Comparison of ENCODE assay signal across 7 mouse cellular contexts in the genomic region with DNA sequence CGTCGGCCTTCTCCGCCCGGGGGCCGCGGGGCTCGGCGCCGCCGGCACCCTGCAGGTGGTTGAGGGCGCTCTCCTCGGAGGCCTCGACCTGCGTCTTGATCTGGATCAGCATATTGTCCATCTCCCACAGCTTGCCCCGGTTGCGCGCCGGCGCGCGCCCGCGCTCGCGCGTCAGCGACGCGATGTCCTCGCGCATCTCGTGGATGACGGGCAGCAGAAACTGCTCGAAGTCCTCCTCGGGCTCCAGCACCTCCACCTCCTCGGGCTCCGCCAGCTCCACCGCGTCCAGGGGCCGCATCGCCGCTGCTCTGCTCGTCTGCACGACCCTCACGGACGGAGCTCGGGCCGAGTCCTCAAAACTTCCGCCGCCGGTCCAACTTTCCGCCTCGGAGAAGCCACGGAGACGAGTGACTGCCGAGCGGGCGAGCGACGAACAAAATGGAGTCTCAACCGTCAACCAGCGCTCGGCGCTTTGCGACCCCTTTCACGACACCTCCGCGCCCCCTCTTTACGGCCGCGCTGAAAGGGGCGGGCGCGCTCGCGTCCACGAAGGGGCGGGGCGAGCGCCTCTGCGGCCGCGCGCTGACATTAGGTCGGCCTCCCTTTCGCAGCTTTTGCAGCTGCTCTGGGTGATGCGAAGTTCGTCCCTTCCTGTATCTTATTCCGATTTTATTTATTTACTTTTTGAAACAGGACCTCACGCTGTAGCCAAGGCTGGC. TPM values are rescaled to one million over a fixed set of nuclear protein-coding genes. Genes with fewer than 3 reads are reported as not detected.
DNase-seq lines count a peak whose midpoint lies in the region; ATAC-seq lines count a peak whose summit lies in the region.
"Not testable (repeated sequence)": the region's sequence is repeated elsewhere in the genome, so short reads cannot be mapped to it uniquely, and the experiment has no call there.

TSS of gene Mrfap1 (minus strand) at position 477 of the 719 bp plus-strand sequence.

- H3K4me2 ChIP-seq in embryonic facial prominence, embryonic 12.5 days (replicated peaks), result peak within 1 kb of the TSS; percentile 56
- peak within 1 kb of the TSS; percentile 41 for H3K4me2 ChIP-seq in limb, embryonic 11.5 days (ENCODE audit: low read depth, severe bottlenecking)
- H3K4me2 ChIP-seq in midbrain, embryonic 14.5 days (ENCODE audit: low read length), result peak within 1 kb of the TSS; percentile 72

- DNase-seq in adrenal gland, postnatal 25 days, result peak; percentile 92
- DNase-seq in heart, adult 11 months, result peak; percentile 99
- DNase-seq in kidney, adult 18-20 months, result peak; percentile 95
- DNase-seq in limb, embryonic 11.5 days (ENCODE audit: low spot score), result peak; percentile 95
- DNase-seq in midbrain, embryonic 14.5 days, result peak; percentile 98
- peak; percentile 91 to 94 for DNase-seq in spleen, adult 18-20 months

- not testable (repeated sequence) for H3K9me3 ChIP-seq in embryonic facial prominence, embryonic 12.5 days; limb, embryonic 11.5 days (ENCODE audit: control insufficient read depth, low read length); midbrain, embryonic 14.5 days (ENCODE audit: control insufficient read depth, low read length)

- H3K9ac ChIP-seq in embryonic facial prominence, embryonic 12.5 days, result peak within 1 kb of the TSS; percentile 84
- peak within 1 kb of the TSS; percentile 66 for H3K9ac ChIP-seq in limb, embryonic 11.5 days (ENCODE audit: low read length)
- peak within 1 kb of the TSS; percentile 73 for H3K9ac ChIP-seq in midbrain, embryonic 14.5 days (replicated peaks; ENCODE audit: low read length)

- H3K36me3 ChIP-seq in embryonic facial prominence, embryonic 12.5 days, result peaks cover 26% of the 10 kb centered on the region; the same call in 1 of the 2 replicates
- not testable (repeated sequence) for H3K36me3 ChIP-seq in limb, embryonic 11.5 days (ENCODE audit: control insufficient read depth, insufficient read depth, low read length)
- H3K36me3 ChIP-seq in midbrain, embryonic 14.5 days (ENCODE audit: control insufficient read depth, insufficient read depth, low read length), result peaks cover 13% of the 10 kb centered on the region

- ATAC-seq in embryonic facial prominence, embryonic 12.5 days (ENCODE audit: insufficient number of reproducible peaks, insufficient read depth, low FRiP score, low TSS enrichment), result peak; percentile 74
- ATAC-seq in limb, embryonic 11.5 days (ENCODE audit: insufficient number of reproducible peaks, low FRiP score, low TSS enrichment, low read depth), result peak; percentile 82
- peak; percentile 82 for ATAC-seq in midbrain, embryonic 14.5 days (ENCODE audit: low FRiP score, low TSS enrichment)

- peak within 1 kb of the TSS; percentile 76 for H3K4me3 ChIP-seq in embryonic facial prominence, embryonic 12.5 days
- peak within 1 kb of the TSS; percentile 66 for H3K4me3 ChIP-seq in limb, embryonic 11.5 days (ENCODE audit: low read depth, low read length)
- H3K4me3 ChIP-seq in midbrain, embryonic 14.5 days (replicated peaks; ENCODE audit: low read depth, low read length), result peak within 1 kb of the TSS; percentile 64

- H3K4me1 ChIP-seq in embryonic facial prominence, embryonic 12.5 days; limb, embryonic 11.5 days (ENCODE audit: control insufficient read depth, insufficient read depth, low read length): not testable (repeated sequence)
- H3K4me1 ChIP-seq in midbrain, embryonic 14.5 days (ENCODE audit: control insufficient read depth, insufficient read depth, low read length), result peaks cover 13% of the 10 kb centered on the region

- under 1% methylated on average over 90 of the region's 90 CpGs for WGBS in embryonic facial prominence, embryonic 12.5 days
- under 1% methylated on average over 90 of the region's 90 CpGs for WGBS in limb, embryonic 11.5 days
- under 1% methylated on average over 90 of the region's 90 CpGs for WGBS in midbrain, embryonic 14.5 days

- peak within 1 kb of the TSS; percentile 97 for H3K27ac ChIP-seq in embryonic facial prominence, embryonic 12.5 days
- peak within 1 kb of the TSS; percentile 94 for H3K27ac ChIP-seq in limb, embryonic 11.5 days (replicated peaks; ENCODE audit: low read depth, low read length)
- H3K27ac ChIP-seq in midbrain, embryonic 14.5 days (replicated peaks; ENCODE audit: low read depth, low read length), result peak within 1 kb of the TSS; percentile 91

- H3K27me3 ChIP-seq in embryonic facial prominence, embryonic 12.5 days; limb, embryonic 11.5 days (ENCODE audit: control insufficient read depth, insufficient read depth, low read length); midbrain, embryonic 14.5 days (ENCODE audit: control insufficient read depth, insufficient read depth, low read length): not testable (repeated sequence)

RNA-seq across cellular contexts. Expression of gene Mrfap1, which starts in this region (rescaled TPM):
- total RNA-seq in adrenal gland, postnatal 25 days (2021), result 603 and 658 TPM in 2 replicates
- 673 and 717 TPM in 2 replicates for polyA plus RNA-seq in embryonic facial prominence, embryonic 12.5 days (2016; fragmentation: Nextera tagmentation; extraction: Ambion mirVana)
- 692 and 694 TPM in 2 replicates for polyA plus RNA-seq in limb, embryonic 11.5 days (2014; fragmentation: Nextera tagmentation; extraction: Ambion mirVana)
- 355 and 360 TPM in 2 replicates for polyA plus RNA-seq in midbrain, embryonic 14.5 days (2014; fragmentation: Nextera tagmentation; extraction: Ambion mirVana)

Comparison
In these comparisons a context has a peak if more than half of its experiments do, and no peak if none do; other contexts are left out.
1. Peak in every context shown above with its lines: DNase-seq, ATAC-seq, H3K4me3 ChIP-seq and H3K27ac ChIP-seq.